Mouse (Mus musculus) heart, adult 2 months (tissue): Measurements from ENCODE around the gene Tcl1b1.
"Not testable (repeated sequence)": the region's sequence is repeated elsewhere in the genome, so short reads cannot be mapped to it uniquely, and the experiment has no call there.

Experiments used
- CTCF ChIP-seq: fragments of 200-600 bp; IDR thresholded peaks from 2 replicates; pipeline ENCODE4 v1.8.1; 2022; ENCODE audit warnings: antibody characterized with exemption, mild to moderate bottlenecking, moderate library complexity
- EP300 ChIP-seq: fragments of 200-500 bp; IDR thresholded peaks from 2 replicates; pipeline ENCODE4 v1.6.1; 2011; ENCODE audit warnings: low read depth, low read length, control low read depth; ENCODE audit not compliant: insufficient read depth
- POLR2A ChIP-seq: fragments of 200-500 bp; IDR thresholded peaks from 2 replicates; pipeline ENCODE4 v1.6.1; 2011; ENCODE audit warnings: mild to moderate bottlenecking, low read depth, low read length, control low read depth; ENCODE audit not compliant: insufficient read depth

GRCm38 (mm10) chr12:105199684-105200497 is 40.4 kb downstream of the Tcl1b1 start:
- not testable (repeated sequence) for TF ChIP-seq EP300, CTCF, POLR2A
